Mouse (Mus musculus) T-helper 2 cell (primary cell): ENCODE results near the gene Pin1.

Experiments
- in situ Hi-C: fragments of 300-600 bp; cut with MboI, MseI; formaldehyde crosslinking; loops from one replicate; pipeline ENCODE4 v1.15.1; 2025; ENCODE audit warnings: high pct_unique_total_duplicates

Gene Pin1

DNA sequence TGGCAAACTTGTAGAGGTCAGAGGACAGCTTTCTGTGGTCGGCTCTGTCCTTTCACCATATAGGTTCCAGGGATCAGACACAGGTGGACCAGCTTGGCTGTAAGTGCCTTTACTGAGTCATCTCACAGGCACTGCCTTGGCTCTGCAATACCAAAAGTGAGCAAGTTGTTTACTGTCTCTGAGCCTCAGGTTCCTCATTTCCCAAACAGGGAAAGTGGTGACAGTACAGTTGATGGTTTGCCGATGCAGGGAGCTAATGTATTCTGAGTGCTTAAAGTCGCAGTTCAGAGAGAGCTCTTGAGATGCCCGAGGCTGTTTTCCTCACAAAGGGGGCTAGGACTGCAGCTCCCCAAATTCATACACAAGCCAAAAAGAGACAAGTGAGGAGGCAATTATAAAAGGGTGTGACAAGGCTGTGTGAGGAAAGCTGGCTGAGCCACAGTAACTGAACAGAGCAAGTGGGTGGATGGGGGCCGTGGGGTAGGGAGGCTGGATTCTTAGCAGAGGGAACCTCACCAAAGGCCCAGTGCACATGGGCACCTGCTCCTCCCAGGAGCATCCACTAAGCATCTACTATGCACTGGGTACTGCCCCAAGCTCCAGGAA is 44.3 kb downstream of the Pin1 start:
- in situ Hi-C loops, result no loop called here

DNA sequence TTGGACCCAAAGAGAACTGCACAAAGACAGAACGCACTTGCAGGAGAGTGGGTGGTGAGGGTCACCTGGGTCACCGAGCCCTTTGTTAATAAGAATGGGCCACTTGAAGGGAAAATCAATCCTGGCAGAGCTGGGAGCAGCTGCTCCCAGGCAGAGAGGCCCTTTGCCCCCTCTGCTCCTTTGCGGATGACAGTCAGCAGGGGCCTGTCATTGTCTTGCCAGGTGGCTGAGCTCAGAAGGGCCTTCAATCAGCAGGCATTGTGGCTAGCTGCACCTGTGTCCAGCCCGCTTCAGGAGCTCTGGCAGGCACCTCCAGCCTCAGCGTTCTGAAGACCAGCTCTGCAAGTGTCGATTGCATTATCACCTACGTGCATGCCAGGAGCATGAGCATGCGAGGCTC is 45.6 kb downstream of the Pin1 start:
- in situ Hi-C loops, result no loop called here

DNA sequence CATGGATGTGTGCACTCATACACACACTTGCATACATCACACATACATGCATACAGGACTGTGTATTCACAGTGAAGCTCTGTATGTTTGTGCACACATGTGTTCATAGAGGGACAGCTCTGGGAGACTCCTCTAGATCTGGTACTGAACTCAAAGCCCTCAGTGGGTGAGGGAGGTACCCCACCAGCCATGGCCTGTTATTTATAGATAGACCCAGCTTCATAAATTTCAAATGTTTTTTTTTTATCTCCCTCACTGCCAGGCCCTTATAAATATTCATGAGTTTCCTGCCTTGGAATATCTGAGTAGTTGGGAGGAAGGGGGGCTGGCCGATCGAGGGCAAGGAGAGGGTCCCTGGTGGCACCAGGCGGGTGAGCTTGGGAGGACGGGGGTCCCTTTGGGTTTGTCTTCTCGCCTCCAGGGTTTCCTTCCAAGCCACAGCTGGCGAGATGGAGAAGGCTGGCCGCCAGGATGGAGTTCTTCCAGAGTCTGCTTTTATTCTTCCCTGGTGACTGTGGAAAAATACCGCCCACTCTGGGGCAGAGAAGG is 52.0 kb downstream of the Pin1 start:
- in situ Hi-C loops, result no loop called here

GRCm38 (mm10) chr9:20705420-20705819 is 53.5 kb downstream of the Pin1 start:
- in situ Hi-C loops, result no loop called here

DNA sequence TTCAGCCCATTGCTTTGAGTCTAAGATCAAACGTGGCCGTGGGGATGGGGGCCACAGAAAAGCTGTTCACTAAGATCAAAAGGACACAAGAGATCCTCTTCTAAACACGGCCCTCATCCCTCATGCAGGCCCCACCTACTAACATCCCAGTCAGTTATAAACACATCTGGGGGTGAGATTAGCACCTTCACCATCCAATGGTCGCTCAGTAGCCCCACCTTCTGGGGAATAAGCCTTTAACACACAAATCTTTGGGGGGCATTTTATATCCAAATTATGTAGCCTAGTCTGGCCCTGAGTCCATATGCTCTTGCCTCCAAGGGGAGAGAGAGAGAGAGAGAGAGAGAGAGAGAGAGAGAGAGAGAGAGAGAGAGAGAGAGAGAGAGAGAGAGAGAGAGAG is 54.1 kb downstream of the Pin1 start:
- in situ Hi-C loops, result no loop called here

DNA sequence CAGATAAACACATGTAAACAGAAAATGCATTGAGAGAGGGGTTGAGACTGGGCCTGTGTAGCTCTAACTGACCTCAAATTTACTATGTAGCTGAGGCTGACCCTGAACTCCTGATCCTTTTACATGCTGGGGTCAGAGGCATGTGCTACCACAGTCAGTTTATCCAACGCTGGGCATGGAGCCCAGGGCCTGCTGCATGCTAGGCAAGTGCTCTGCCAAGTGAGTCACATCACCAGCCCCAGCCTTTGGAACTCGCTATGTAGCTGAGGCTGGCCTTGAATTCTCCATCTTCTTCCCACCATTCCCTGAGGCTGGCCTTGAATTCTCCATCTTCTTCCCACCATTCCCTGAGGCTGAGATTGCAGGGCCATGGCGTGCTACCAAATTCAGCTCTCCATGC is 58.6 kb downstream of the Pin1 start:
- in situ Hi-C loops, result loop anchor here (5.0 kb wide), 1 partner anchor 33 kb away; no protein-coding TSS in a partner anchor

- in situ Hi-C loops, result loop anchor here (5.0 kb wide), 1 partner anchor 36 kb away; no protein-coding TSS in a partner anchor
Observed at GRCm38 (mm10) chr9:20712934-20713477, 61.1 kb downstream of the Pin1 start.

DNA sequence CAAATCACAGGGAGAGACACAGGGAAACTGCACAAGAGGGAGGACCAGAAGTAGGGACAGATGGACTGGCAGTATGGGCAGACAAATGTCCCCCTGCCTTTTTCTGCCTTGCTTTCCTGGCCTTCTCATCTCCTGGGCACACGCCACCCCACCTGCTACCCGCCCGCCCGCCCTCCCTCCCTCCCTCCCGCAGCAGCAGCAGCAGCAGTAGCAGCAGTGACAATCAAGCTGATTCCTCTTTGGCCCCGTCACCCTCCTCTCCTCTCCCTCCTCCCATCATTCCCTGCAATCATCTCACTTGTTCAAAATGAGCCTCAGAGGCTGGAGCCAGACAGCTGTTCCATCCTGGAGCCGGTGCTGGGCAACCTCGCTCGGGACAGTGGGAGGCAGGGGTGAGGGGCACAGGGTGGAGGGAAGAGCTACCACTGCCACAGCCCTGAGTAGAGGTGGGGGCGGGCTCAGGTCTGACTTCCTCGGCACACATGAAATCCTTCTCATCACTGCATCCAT is 61.6 kb downstream of the Pin1 start:
- in situ Hi-C loops, result loop anchor here (5.0 kb wide), 1 partner anchor 36 kb away; no protein-coding TSS in a partner anchor

DNA sequence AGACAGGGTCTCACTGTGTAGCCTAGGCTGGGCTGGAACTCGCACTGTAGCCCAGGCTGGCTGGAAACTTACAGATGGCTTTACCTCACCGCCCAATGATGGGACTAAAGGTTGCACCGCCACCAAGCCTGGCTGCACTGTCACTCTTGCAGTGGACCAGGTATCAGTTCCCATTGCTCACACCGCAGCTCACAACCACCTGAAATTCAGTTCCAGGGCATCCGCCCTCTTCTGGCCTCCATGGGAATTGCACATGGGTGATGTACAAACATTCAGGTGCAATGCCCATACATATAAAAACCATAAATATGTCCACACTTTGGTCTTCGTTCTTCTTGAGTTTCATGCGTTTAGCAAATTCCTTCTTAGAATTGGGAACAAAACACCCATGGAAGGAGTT is 63.4 kb downstream of the Pin1 start:
- in situ Hi-C loops, result no loop called here
